In genomic region chr7:45137171-45138006, GRCm38 (mm10) we compare ENCODE assay signal across 12 mouse cellular contexts. TPM values are rescaled to one million over a fixed set of nuclear protein-coding genes. Genes with fewer than 3 reads are reported as not detected.
DNase-seq lines count a peak whose midpoint lies in the region; ATAC-seq and TF ChIP-seq lines count a peak whose summit lies in the region.
"Had no signal": no experiment of that assay in that cellular context is flagged by ENCODE, and none has a peak within 500 bp of the region (broad histone marks: within the 10 kb centered on the region; RNA-seq: fewer than 3 reads in every experiment).

No protein-coding gene starts in this region.

- H3K36me3 ChIP-seq in thymus, adult 2 months (ENCODE audit: control insufficient read depth, insufficient read depth, low read length): no peaks in the 10 kb centered on the region
- peaks cover 16% of the 10 kb centered on the region for H3K36me3 ChIP-seq in liver, embryonic 13.5 days

- no peaks in the 10 kb centered on the region for H3K9me3 ChIP-seq in liver, embryonic 13.5 days (replicated peaks)
- H3K9me3 ChIP-seq: limb, embryonic 13.5 days had no signal

- peak overlapping the region; percentile 95 for H3K4me2 ChIP-seq in liver, embryonic 13.5 days

- 14% methylated on average over 12 of the region's 12 CpGs for WGBS in thymus, adult 2 months
- WGBS in liver, embryonic 13.5 days (ENCODE audit: insufficient replicate concordance): 10% methylated on average over 12 of the region's 12 CpGs

- H3K9ac ChIP-seq in liver, embryonic 13.5 days: peak overlapping the region; percentile 87

- no peak for TF ChIP-seq POLR2A in thymus, adult 2 months (IDR thresholded peaks at IDR 0.05; ENCODE audit: control insufficient read depth, extremely low read depth, insufficient read depth, low read length, poor library complexity)

- TF ChIP-seq CTCF in thymus, adult 2 months (IDR thresholded peaks at IDR 0.05; ENCODE audit: borderline replicate concordance, control insufficient read depth, extremely low read depth, insufficient read depth, low read length, poor library complexity): no peak

- peak; percentile 68 for ATAC-seq in liver, embryonic 13.5 days (ENCODE audit: low read depth)

- no peak overlapping the region for H3K4me3 ChIP-seq in thymus, adult 2 months (ENCODE audit: control insufficient read depth, insufficient read depth, low read length)
- H3K4me3 ChIP-seq in liver, embryonic 13.5 days (replicated peaks): 0 out of 2 replicates have a peak overlapping the region, but pooled peaks have one; percentile 0

- H3K4me1 ChIP-seq in thymus, adult 2 months (replicated peaks; ENCODE audit: control insufficient read depth, insufficient read depth, low read length): peaks cover 62% of the 10 kb centered on the region
- H3K4me1 ChIP-seq in liver, embryonic 13.5 days (replicated peaks): peaks cover 62% of the 10 kb centered on the region

- no peaks in the 10 kb centered on the region for H3K27me3 ChIP-seq in thymus, adult 2 months (ENCODE audit: control insufficient read depth, insufficient read depth, low read length)
- no peaks in the 10 kb centered on the region for H3K27me3 ChIP-seq in liver, embryonic 13.5 days

- H3K27ac ChIP-seq in thymus, adult 2 months (ENCODE audit: control insufficient read depth, insufficient read depth, low read length): peak overlapping the region; percentile 11; the same call in 1 of the 2 replicates
- peak overlapping the region; percentile 89 for H3K27ac ChIP-seq in liver, embryonic 13.5 days
- H3K27ac ChIP-seq: kidney, postnatal 0 days; limb, embryonic 13.5 days had no signal

- DNase-seq in cerebellum, adult 9-11 months: peak; percentile 41
- DNase-seq in cerebellum, adult 18-20 months: no peak
- peak; percentile 46 for DNase-seq in thymus, adult 2 months
- DNase-seq in thymus, adult 18-20 months: no peak
- DNase-seq in liver, embryonic 13.5 days: peak; percentile 71
- DNase-seq in thymus, postnatal 36 days: peak; percentile 40 to 59
- no peak for DNase-seq in B cell, adult 2 months
- DNase-seq in layer of hippocampus, postnatal 36 days: no peak
- DNase-seq: lung, postnatal 36 days had no signal

RNA-seq across cellular contexts. Expression of gene Flt3l, which starts 1.2 kb away (rescaled TPM):
- polyA plus RNA-seq in thymus, adult 2 months (2012; rRNA removed): 177 and 207 TPM in 2 replicates
- 4.5 and 5.4 TPM in 2 replicates for polyA plus RNA-seq in liver, embryonic 13.5 days (2015; fragmentation: Nextera tagmentation; extraction: Ambion mirVana)
- 10 to 100 TPM in 1 of 2 experiments, 1 to 10 TPM in 1; 7.0 to 10.1 TPM for total RNA-seq in layer of hippocampus, postnatal 36 days (2021)

RNA-seq across cellular contexts. Expression of gene Gm45713, which starts 1.4 kb away (rescaled TPM):
- polyA plus RNA-seq in thymus, adult 2 months (2012; rRNA removed): 0.27 and 0.91 TPM in 2 replicates
- 0.12 and 0.37 TPM in 2 replicates for polyA plus RNA-seq in liver, embryonic 13.5 days (2015; fragmentation: Nextera tagmentation; extraction: Ambion mirVana)
- total RNA-seq in layer of hippocampus, postnatal 36 days (2021): under 1 TPM in 1 of 2 experiments, not detected in 1; 0.50 TPM
- total RNA-seq: layer of hippocampus, postnatal 25 days had no signal

RNA-seq across cellular contexts. Expression of gene Rpl13a, which starts 8.8 kb away (rescaled TPM):
- polyA plus RNA-seq in thymus, adult 2 months (2012; rRNA removed): 4,999 and 5,006 TPM in 2 replicates
- 972 and 1,063 TPM in 2 replicates for polyA plus RNA-seq in liver, embryonic 13.5 days (2015; fragmentation: Nextera tagmentation; extraction: Ambion mirVana)
- 100 to 1,000 TPM; 788 to 817 TPM for total RNA-seq in layer of hippocampus, postnatal 36 days (2021)

RNA-seq across cellular contexts. Expression of gene Rps11, which starts 13.2 kb away (rescaled TPM):
- polyA plus RNA-seq in thymus, adult 2 months (2012; rRNA removed): 343 and 363 TPM in 2 replicates
- polyA plus RNA-seq in liver, embryonic 13.5 days (2015; fragmentation: Nextera tagmentation; extraction: Ambion mirVana): 1,277 and 1,372 TPM in 2 replicates
- total RNA-seq in layer of hippocampus, postnatal 36 days (2021): 100 to 1,000 TPM; 408 to 432 TPM

RNA-seq across cellular contexts. Expression of gene Pih1d1, which starts 16.7 kb away (rescaled TPM):
- 72.5 and 78.7 TPM in 2 replicates for polyA plus RNA-seq in thymus, adult 2 months (2012; rRNA removed)
- polyA plus RNA-seq in liver, embryonic 13.5 days (2015; fragmentation: Nextera tagmentation; extraction: Ambion mirVana): 51.7 and 54.8 TPM in 2 replicates
- total RNA-seq in layer of hippocampus, postnatal 36 days (2021): 10 to 100 TPM; 44.5 to 46.8 TPM

Comparison
In these comparisons a context has a peak if more than half of its experiments do, and no peak if none do; other contexts are left out.
1. DNase-seq: peak in cerebellum, adult 9-11 months (single experiment), thymus, adult 2 months (single experiment), liver, embryonic 13.5 days (single experiment) and thymus, postnatal 36 days (2 of 2); none in cerebellum, adult 18-20 months (0 of 2), thymus, adult 18-20 months (0 of 2), B cell, adult 2 months (0 of 2) and layer of hippocampus, postnatal 36 days (0 of 2).
2. RNA of gene Flt3l, which starts 1.2 kb away (polyA plus RNA-seq): 177 to 207 TPM in thymus, adult 2 months; 4.5 to 5.4 TPM in liver, embryonic 13.5 days; every median in the first group is over 10 times any median in the second.